Mouse (Mus musculus) CH12.LX (cell line): ENCODE results near the gene Usp32. TPM values are rescaled to one million over a fixed set of nuclear protein-coding genes. Genes with fewer than 3 reads are reported as not detected.
A peak's percentile ranks its signal among the peaks of the same experiment; 100 is the strongest.

Source experiments
- DNase-seq: peaks from one replicate; pipeline ENCODE4 v3.0.0-alpha.2; 2013; ENCODE audit errors: extremely low read depth
- H3K27ac ChIP-seq: 2 replicates; pipeline ENCODE4 v1.5.1; 2012; ENCODE audit warnings: low read depth, mild to moderate bottlenecking, control low read depth, moderate library complexity; ENCODE audit not compliant: insufficient read depth
- H3K27me3 ChIP-seq: replicated peaks from 2 replicates; pipeline ENCODE3; 2012; ENCODE audit warnings: inconsistent platforms
- H3K36me3 ChIP-seq, 2 experiments: replicated peaks in 1 of 2; 2 replicates each; pipeline versions ENCODE3 to v1.6.1; 2012; ENCODE audit warnings: inconsistent platforms in 1 of 2, low read length in 1 of 2, mild to moderate bottlenecking in 1 of 2, mixed read lengths in 1 of 2, moderate library complexity in 1 of 2; ENCODE audit not compliant: control insufficient read depth in 1 of 2, insufficient read depth in 1 of 2
- H3K4me1 ChIP-seq, 2 experiments: 2 replicates each; pipeline ENCODE4 v1.6.1; 2012; ENCODE audit warnings: inconsistent platforms in 1 of 2, moderate library complexity in 1 of 2; ENCODE audit not compliant: insufficient read depth in 2 of 2, control insufficient read depth in 1 of 2
- H3K4me2 ChIP-seq: 2 replicates; pipeline ENCODE4 v1.6.1; 2012; ENCODE audit warnings: low read depth, mild to moderate bottlenecking, control low read depth; ENCODE audit not compliant: poor library complexity, insufficient read depth, severe bottlenecking
- H3K4me3 ChIP-seq, 3 experiments: fragments of 150-350 bp in 1 of 3; sonication (generic) in 1 of 3; replicated peaks in 1 of 3; 2 replicates each; pipeline versions ENCODE3 to v1.5.1; 2011 to 2012; ENCODE audit warnings: low read depth in 2 of 3, low read length in 2 of 3, mild to moderate bottlenecking in 2 of 3, moderate library complexity in 2 of 3, control low read depth in 1 of 3, improper control_type of control experiment in 1 of 3, inconsistent platforms in 1 of 3, mixed read lengths in 1 of 3; ENCODE audit not compliant: poor library complexity in 1 of 3
- H3K79me2 ChIP-seq: replicated peaks from 2 replicates; pipeline ENCODE4 v1.6.1; 2012; ENCODE audit warnings: mild to moderate bottlenecking, moderate library complexity; ENCODE audit not compliant: control insufficient read depth, poor library complexity, insufficient read depth, severe bottlenecking; ENCODE audit errors: extremely low read depth
- H3K9ac ChIP-seq: 2 replicates; pipeline ENCODE4 v1.6.1; 2012; ENCODE audit warnings: low read depth, mild to moderate bottlenecking, control low read depth, moderate library complexity; ENCODE audit not compliant: insufficient read depth
- H3K9me3 ChIP-seq: replicated peaks from 2 replicates; pipeline ENCODE3; 2012; ENCODE audit warnings: low read length, inconsistent platforms, mixed read lengths
- BHLHE40 ChIP-seq: IDR thresholded peaks from 2 replicates; pipeline ENCODE4 v1.6.1; 2011; ENCODE audit warnings: mild to moderate bottlenecking, low read depth, low read length, improper control_type of control experiment
- CHD2 ChIP-seq: IDR thresholded peaks from 2 replicates; pipeline ENCODE4 v1.6.1; 2011; ENCODE audit warnings: low read length, improper control_type of control experiment
- CTCF ChIP-seq, 2 experiments: IDR thresholded peaks in 1 of 2; conservative IDR thresholded peaks in 1 of 2; 2 replicates each; pipeline ENCODE4 v1.5.1; 2011 to 2012; ENCODE audit warnings: low read depth in 2 of 2, low read length in 2 of 2, improper control_type of control experiment in 1 of 2, inconsistent platforms in 1 of 2, mild to moderate bottlenecking in 1 of 2, moderate library complexity in 1 of 2
- E2F4 ChIP-seq: IDR thresholded peaks from 2 replicates; pipeline ENCODE4 v1.6.1; 2011; ENCODE audit warnings: low read depth, low read length, improper control_type of control experiment; ENCODE audit not compliant: insufficient replicate concordance
- ETS1 ChIP-seq: conservative IDR thresholded peaks from 2 replicates; pipeline ENCODE4 v1.6.1; 2012; ENCODE audit warnings: low read depth, mild to moderate bottlenecking, inconsistent platforms, low read length, improper control_type of control experiment, moderate library complexity
- GABPA ChIP-seq: IDR thresholded peaks from 2 replicates; pipeline ENCODE4 v1.6.1; 2012; ENCODE audit warnings: low read depth, low read length, improper control_type of control experiment, inconsistent platforms; ENCODE audit not compliant: insufficient replicate concordance
- HCFC1 ChIP-seq: IDR thresholded peaks from 2 replicates; pipeline ENCODE4 v1.6.1; 2012; ENCODE audit warnings: low read depth, mild to moderate bottlenecking, inconsistent platforms, low read length, improper control_type of control experiment
- JUN ChIP-seq: IDR thresholded peaks from 2 replicates; pipeline ENCODE4 v1.6.1; 2011; ENCODE audit warnings: low read depth, mild to moderate bottlenecking, low read length, improper control_type of control experiment, moderate library complexity; ENCODE audit not compliant: insufficient read depth
- MAX ChIP-seq: IDR thresholded peaks from 2 replicates; pipeline ENCODE4 v1.6.1; 2011; ENCODE audit warnings: low read length, improper control_type of control experiment
- NRF1 ChIP-seq: IDR thresholded peaks from 2 replicates; pipeline ENCODE4 v1.6.1; 2014; ENCODE audit warnings: low read depth, mild to moderate bottlenecking, inconsistent platforms, low read length, improper control_type of control experiment, moderate library complexity
- SIN3A ChIP-seq: IDR thresholded peaks from 2 replicates; pipeline ENCODE4 v1.6.1; 2012; ENCODE audit warnings: low read length, improper control_type of control experiment, inconsistent platforms
- UBTF ChIP-seq: IDR thresholded peaks from 2 replicates; pipeline ENCODE4 v1.6.1; 2012; ENCODE audit warnings: low read depth, mild to moderate bottlenecking, inconsistent platforms, low read length, improper control_type of control experiment, moderate library complexity
- USF1 ChIP-seq: IDR thresholded peaks from 2 replicates; pipeline ENCODE4 v1.6.1; 2014; ENCODE audit warnings: low read depth, mild to moderate bottlenecking, inconsistent platforms, low read length, improper control_type of control experiment
- ZNF384 ChIP-seq: IDR thresholded peaks from 2 replicates; pipeline ENCODE4 v1.6.1; 2012; ENCODE audit warnings: low read depth, low read length, improper control_type of control experiment, inconsistent platforms
- dilution Hi-C: fragments of 300-500 bp; cut with MboI; formaldehyde crosslinking; loops from 2 replicates; pipeline ENCODE4 v1.14.3; 2020; ENCODE audit warnings: low sequenced_read_pairs; ENCODE audit not compliant: extremely low pct_unique_long_range_greater_than_20kb, extremely low pct_ligation_motif_present
- in situ Hi-C: fragments of 300-500 bp; cut with MboI; formaldehyde crosslinking; loops from 3 replicates; pipeline ENCODE4 v1.14.3; 2019; ENCODE audit warnings: low sequenced_read_pairs, low pct_ligation_motif_present, low pct_unique_long_range_greater_than_20kb, mixed read lengths
- polyA plus RNA-seq: library from polyadenylated mRNA; unstranded; fragments of >175 nt; gene quantifications from 2 replicates; pipeline ENCODE4 v1.2.1, GENCODE M21; 2012; ENCODE audit warnings: low read depth; ENCODE audit not compliant: insufficient read length
- total RNA-seq, 2 experiments: library from RNA; depleted of rRNA; stranded (reverse); fragments of 300-350 nt in 1 of 2; fragments of >200 nt in 1 of 2; gene quantifications; 2 replicates each; pipeline ENCODE4 v1.2.3; 2012 to 2014

The Usp32 gene
- total and polyA plus RNA-seq, 3 experiments, result 7.4 to 12.0 (median 11.8) TPM

DNA sequence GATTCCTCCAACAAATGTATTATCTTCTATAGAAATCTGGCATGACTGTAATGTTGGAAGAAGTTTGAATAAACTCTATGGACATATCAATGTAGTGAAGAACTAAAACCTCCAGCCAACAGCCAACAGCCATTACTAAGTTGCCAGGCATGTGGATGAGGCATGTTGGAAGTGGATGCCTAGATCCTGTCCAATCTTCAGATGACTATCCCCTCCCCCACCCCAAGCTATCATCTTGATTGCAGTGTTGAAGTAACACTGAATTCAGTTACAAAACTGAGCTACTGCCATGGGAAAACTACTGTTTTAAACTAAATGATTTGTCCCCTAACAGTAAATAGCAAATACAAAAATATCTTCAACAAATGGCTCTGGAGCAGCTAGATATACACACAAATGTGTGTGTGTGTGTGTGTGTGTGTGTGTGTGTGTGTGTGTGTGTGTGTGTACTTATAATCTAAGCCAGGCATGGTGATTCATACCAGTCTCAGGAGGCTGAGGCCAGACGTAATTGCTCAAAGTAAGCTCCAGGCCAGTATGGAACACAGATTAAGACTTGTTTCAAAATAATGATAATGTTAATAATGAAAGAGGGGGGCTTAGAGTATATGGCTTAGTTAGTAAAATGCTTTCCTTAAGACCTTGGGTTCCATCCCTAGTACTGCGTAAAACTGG, 12.4 kb upstream of the Usp32 start:
- H3K4me2 ChIP-seq, result no peak overlapping the region
- H3K9ac ChIP-seq, result no peak overlapping the region
- DNase-seq, result no peak
- no peaks in the 10 kb centered on the region for H3K36me3 ChIP-seq
- no peak overlapping the region for H3K4me3 ChIP-seq
- no peaks in the 10 kb centered on the region for H3K4me1 ChIP-seq
- in situ Hi-C loops (no loop called here), dilution Hi-C loops (no loop called here)
- H3K27me3 ChIP-seq, result no peaks in the 10 kb centered on the region
- H3K27ac ChIP-seq, result no peak overlapping the region
- H3K9me3 ChIP-seq, result no peaks in the 10 kb centered on the region
- no peak for TF ChIP-seq GABPA
- no peaks in the 10 kb centered on the region for H3K79me2 ChIP-seq

DNA sequence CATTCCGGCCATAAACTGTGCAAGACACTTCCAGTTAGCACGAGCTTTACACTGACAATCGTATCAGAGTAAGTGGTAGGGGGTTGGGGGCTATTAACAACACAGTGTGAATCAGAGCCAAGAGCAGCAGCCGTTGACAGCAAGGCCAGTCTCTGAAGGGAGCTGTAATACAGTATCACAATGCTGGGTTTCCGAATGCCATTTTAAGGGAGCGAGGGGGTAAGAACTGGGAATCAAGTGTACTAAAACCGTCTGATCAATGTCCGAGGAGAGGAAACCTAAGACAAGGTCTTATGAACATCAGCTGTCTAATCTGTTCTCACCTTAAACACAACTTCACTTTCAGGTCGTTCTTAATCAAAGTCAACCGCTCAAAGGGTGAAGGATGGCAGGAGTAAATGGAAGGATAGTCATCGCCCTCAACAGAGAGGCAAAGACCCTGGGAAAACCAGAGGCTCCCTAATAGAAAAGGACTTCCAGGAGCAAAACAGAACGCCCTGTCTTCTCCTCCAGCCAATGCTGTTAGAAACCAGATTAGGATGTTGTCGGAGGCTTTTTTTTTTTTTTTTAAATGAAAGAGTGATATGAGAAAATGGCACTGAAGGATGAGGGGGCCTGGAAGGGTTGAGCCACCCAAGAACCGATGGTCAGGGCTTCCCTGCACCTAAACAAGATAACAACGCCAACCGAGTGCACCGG, 1.0 kb downstream of the Usp32 start:
- no peak overlapping the region for H3K27ac ChIP-seq
- H3K36me3 ChIP-seq, result peaks cover 0 to 5% of the 10 kb centered on the region in 2 experiments
- H3K9me3 ChIP-seq, result no peaks in the 10 kb centered on the region
- H3K27me3 ChIP-seq, result no peaks in the 10 kb centered on the region
- H3K79me2 ChIP-seq, result peaks cover 5% of the 10 kb centered on the region
- in situ Hi-C loops (no loop called here), dilution Hi-C loops (no loop called here)
- H3K4me2 ChIP-seq, result peak overlapping the region; percentile 93
- TF ChIP-seq UBTF (no peak), BHLHE40 (no peak), E2F4 (no peak), SIN3A (peak; percentile 3; the same call in 1 of the 2 replicates), NRF1 (no peak), CTCF (conservative IDR thresholded peaks at IDR 0.05 in 1 of 2, IDR thresholded peaks at IDR 0.05 in 1 of 2; ENCODE audit: low read depth in 2 of 2, low read length in 2 of 2) (no peak), ZNF384 (peak; percentile 72), CHD2 (no peak), USF1 (no peak)
- peak overlapping the region; percentile 58 for H3K9ac ChIP-seq
- H3K4me1 ChIP-seq, result peaks cover 0 to 21% of the 10 kb centered on the region in 2 experiments; a peak in 3 of 4 replicates
- peak overlapping the region; percentile 75 to 98 (median 75) for H3K4me3 ChIP-seq
- no peak for DNase-seq

DNA sequence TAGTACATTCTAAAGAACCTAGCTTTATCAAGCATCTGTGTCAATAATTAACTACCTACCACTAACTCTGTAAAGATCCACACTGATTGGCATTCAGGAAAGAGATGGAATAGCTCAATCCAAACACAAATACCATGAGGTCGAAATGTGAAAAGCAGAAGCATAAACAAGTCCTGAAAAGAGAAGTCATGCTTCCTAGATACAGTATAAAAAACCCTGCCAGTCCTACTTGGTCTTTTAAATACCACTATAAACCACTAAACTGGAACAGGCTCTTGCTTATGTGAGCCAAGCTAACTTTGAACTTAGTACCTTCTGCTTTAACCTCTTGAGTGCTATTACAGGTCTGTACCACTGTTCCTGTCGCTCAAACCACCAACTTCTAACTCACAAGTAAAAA, 8.4 kb downstream of the Usp32 start:
- Histone ChIP-seq H3K36me3 (peaks cover 0 to 5% of the 10 kb centered on the region in 2 experiments), H3K4me2 (no peak overlapping the region), H3K79me2 (0 out of 2 replicates have a peak, but pooled peaks cover 1% of the 10 kb centered on the region), H3K27ac (no peak overlapping the region), H3K4me1 (peaks cover 0 to 12% of the 10 kb centered on the region in 2 experiments; a peak in 2 of 4 replicates), H3K9ac (no peak overlapping the region), H3K9me3 (no peaks in the 10 kb centered on the region), H3K27me3 (no peaks in the 10 kb centered on the region), H3K4me3 (no peak overlapping the region)
- no peak for DNase-seq
- in situ Hi-C loops, result no loop called here
- TF ChIP-seq HCFC1, result no peak
- no peak for TF ChIP-seq JUN
- no peak for TF ChIP-seq BHLHE40
- no peak for TF ChIP-seq MAX
- TF ChIP-seq ETS1, result no peak
- dilution Hi-C loops, result no loop called here
